Mouse (Mus musculus) midbrain, embryonic 13.5 days (tissue): ENCODE measurements at regions not wholly inside any gene's neighbourhood (a gene's known extent, or its start where the extent isn't known, plus 50 kb on each side); places are given as distances from the start of the nearest gene placed in this dataset.

ENCODE experiments used
- ATAC-seq: fragments of 200-750 bp; cut with Nextera tagmentation; 2 replicates; pipeline ENCODE4 v1.8.0; 2017; ENCODE audit warnings: mild to moderate bottlenecking, moderate TSS enrichment, moderate library complexity
- H3K27ac ChIP-seq: fragments of 300-500 bp; sonication (generic); 2 replicates; pipeline ENCODE4 v1.5.1; 2015; ENCODE audit warnings: inconsistent platforms, mild to moderate bottlenecking, moderate library complexity
- H3K27me3 ChIP-seq: fragments of 300-500 bp; sonication (generic); 2 replicates; pipeline ENCODE4 v1.6.1; 2015; ENCODE audit warnings: mild to moderate bottlenecking, inconsistent platforms
- H3K36me3 ChIP-seq: fragments of 300-500 bp; sonication (generic); 2 replicates; pipeline ENCODE4 v1.6.1; 2015; ENCODE audit warnings: mild to moderate bottlenecking, inconsistent platforms
- H3K4me1 ChIP-seq: fragments of 300-500 bp; sonication (generic); replicated peaks from 2 replicates; pipeline ENCODE4 v1.6.1; 2015; ENCODE audit warnings: inconsistent platforms
- H3K4me2 ChIP-seq: fragments of 300-500 bp; sonication (generic); replicated peaks from 2 replicates; pipeline ENCODE4 v1.6.1; 2015; ENCODE audit warnings: moderate library complexity, mild to moderate bottlenecking, inconsistent platforms
- H3K4me3 ChIP-seq: fragments of 300-500 bp; sonication (generic); replicated peaks from 2 replicates; pipeline ENCODE4 v1.5.1; 2015; ENCODE audit warnings: mild to moderate bottlenecking, inconsistent platforms
- H3K9ac ChIP-seq: fragments of 300-500 bp; sonication (generic); replicated peaks from 2 replicates; pipeline ENCODE4 v1.6.1; 2015; ENCODE audit warnings: mild to moderate bottlenecking, inconsistent platforms
- H3K9me3 ChIP-seq: fragments of 300-500 bp; sonication (generic); 2 replicates; pipeline ENCODE4 v1.6.1; 2016; ENCODE audit warnings: mild to moderate bottlenecking, inconsistent platforms
- WGBS: fragments of 180-500 bp; shearing (Covaris S2); methylation state at CpG from one replicate; pipeline ENCODE4 v1.1.7; 2015; 5-methylcytosine and 5-hydroxymethylcytosine counted together

- H3K9me3 ChIP-seq: no peaks in the 10 kb centered on the region
- H3K27me3 ChIP-seq: no peaks in the 10 kb centered on the region
- H3K36me3 ChIP-seq: no peaks in the 10 kb centered on the region
- no peak overlapping the region for H3K4me3 ChIP-seq
- no peak overlapping the region for H3K9ac ChIP-seq
- H3K27ac ChIP-seq: no peak overlapping the region
- ATAC-seq: peak; percentile 80
- H3K4me1 ChIP-seq: no peaks in the 10 kb centered on the region
- no peak overlapping the region for H3K4me2 ChIP-seq
- WGBS: 6% methylated on average over 5 of the region's 5 CpGs
These were observed 589.3 kb downstream of the Kcnj3 start for GRCm38 (mm10) chr2:56025059-56025458.

- no peak for ATAC-seq
- Histone ChIP-seq H3K4me1 (no peaks in the 10 kb centered on the region), H3K36me3 (no peaks in the 10 kb centered on the region), H3K9ac (no peak overlapping the region), H3K27me3 (no peaks in the 10 kb centered on the region), H3K4me3 (no peak overlapping the region), H3K4me2 (no peak overlapping the region), H3K9me3 (no peaks in the 10 kb centered on the region), H3K27ac (no peak overlapping the region)
- 87% methylated on average over 2 of the region's 2 CpGs for WGBS
These were observed 593.2 kb downstream of the Kcnj3 start for GRCm38 (mm10) chr2:56028958-56029357.
